Mouse (Mus musculus) hindbrain, embryonic 10.5 days (tissue): ENCODE results near the gene Ptgs1. TPM values are rescaled to one million over a fixed set of nuclear protein-coding genes. Genes with fewer than 3 reads are reported as not detected.

Source experiments
- DNase-seq: peaks from one replicate; pipeline ENCODE4 v3.0.0-alpha.2; 2017; ENCODE audit warnings: low spot score
- H3K27ac ChIP-seq: fragments of 300-500 bp; sonication (generic); 2 replicates; pipeline ENCODE4 v1.5.1; 2016; ENCODE audit warnings: mild to moderate bottlenecking, moderate library complexity
- H3K27me3 ChIP-seq: fragments of 300-500 bp; sonication (generic); 2 replicates; pipeline ENCODE4 v1.6.1; 2016; ENCODE audit warnings: mild to moderate bottlenecking; ENCODE audit not compliant: poor library complexity, insufficient read depth, severe bottlenecking
- H3K36me3 ChIP-seq: fragments of 300-500 bp; sonication (generic); 2 replicates; pipeline ENCODE4 v1.6.1; 2016; ENCODE audit warnings: mild to moderate bottlenecking, moderate library complexity
- H3K4me1 ChIP-seq: fragments of 300-500 bp; sonication (generic); replicated peaks from 2 replicates; pipeline ENCODE4 v1.6.1; 2016; ENCODE audit warnings: mild to moderate bottlenecking
- H3K4me3 ChIP-seq: fragments of 300-500 bp; sonication (generic); 2 replicates; pipeline ENCODE4 v1.5.1; 2016; ENCODE audit warnings: mild to moderate bottlenecking, moderate library complexity
- H3K9me3 ChIP-seq: fragments of 300-500 bp; sonication (generic); 2 replicates; pipeline ENCODE4 v1.6.1; 2016; ENCODE audit warnings: mild to moderate bottlenecking, moderate library complexity
- WGBS: fragments of 180-500 bp; shearing (Covaris S2); methylation state at CpG from one replicate; pipeline ENCODE4 v1.1.7; 2016; 5-methylcytosine and 5-hydroxymethylcytosine counted together
- polyA plus RNA-seq: library from polyadenylated mRNA; unstranded; fragments of >200 nt; fragmentation: Nextera tagmentation; extraction: Ambion mirVana; gene quantifications from 2 replicates; pipeline ENCODE4 v1.2.1, GENCODE M21; 2016

Ptgs1 gene
- polyA plus RNA-seq, 1 experiment from 2014 or later, result 4.5 TPM

GRCm38 (mm10) chr2:36238467-36238866, 8.2 kb downstream of the Ptgs1 start:
- H3K27me3 ChIP-seq, result no peaks in the 10 kb centered on the region
- no peaks in the 10 kb centered on the region for H3K9me3 ChIP-seq
- H3K27ac ChIP-seq, result no peak overlapping the region
- H3K4me3 ChIP-seq, result no peak overlapping the region
- 68% methylated on average over 3 of the region's 3 CpGs for WGBS
- H3K36me3 ChIP-seq, result no peaks in the 10 kb centered on the region
- DNase-seq, result no peak
- H3K4me1 ChIP-seq, result peaks cover 7% of the 10 kb centered on the region

DNA sequence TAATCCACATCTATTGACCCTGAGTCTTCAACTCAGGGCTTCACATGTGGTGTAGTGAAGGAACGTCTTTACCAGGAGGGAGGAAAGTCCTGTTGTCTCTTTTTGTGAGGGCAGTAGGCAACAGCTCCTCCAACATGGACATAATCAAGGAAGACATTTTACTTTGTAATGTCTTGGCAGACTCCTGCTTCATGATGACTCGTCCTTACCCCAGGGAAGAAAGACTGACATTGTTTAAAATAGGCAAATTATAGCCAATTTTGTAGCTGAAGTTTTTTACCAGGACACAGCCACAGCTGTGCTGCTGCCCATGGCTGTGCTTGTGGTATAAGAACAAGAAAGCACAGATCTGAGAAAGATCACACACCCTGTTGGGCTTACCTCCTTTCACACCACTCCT, 8.7 kb downstream of the Ptgs1 start:
- Histone ChIP-seq H3K9me3 (no peaks in the 10 kb centered on the region), H3K27me3 (no peaks in the 10 kb centered on the region), H3K36me3 (no peaks in the 10 kb centered on the region), H3K27ac (no peak overlapping the region), H3K4me3 (no peak overlapping the region), H3K4me1 (peaks cover 7% of the 10 kb centered on the region)
- no peak for DNase-seq
- 83% methylated on average over 2 of the region's 2 CpGs for WGBS

GRCm38 (mm10) chr2:36242514-36242913, 12.3 kb downstream of the Ptgs1 start:
- Histone ChIP-seq H3K4me3 (no peak overlapping the region), H3K27ac (no peak overlapping the region), H3K4me1 (no peaks in the 10 kb centered on the region), H3K9me3 (no peaks in the 10 kb centered on the region), H3K36me3 (no peaks in the 10 kb centered on the region), H3K27me3 (no peaks in the 10 kb centered on the region)
- WGBS, result 90% methylated on average over 13 of the region's 13 CpGs
- no peak for DNase-seq

GRCm38 (mm10) chr2:36243296-36243891, 13.2 kb downstream of the Ptgs1 start:
- Histone ChIP-seq H3K27ac (no peak overlapping the region), H3K4me1 (no peaks in the 10 kb centered on the region), H3K9me3 (no peaks in the 10 kb centered on the region), H3K27me3 (no peaks in the 10 kb centered on the region), H3K4me3 (no peak overlapping the region), H3K36me3 (no peaks in the 10 kb centered on the region)
- no peak for DNase-seq
- 84% methylated on average over 9 of the region's 9 CpGs for WGBS

- H3K4me3 ChIP-seq, result no peak overlapping the region
- no peaks in the 10 kb centered on the region for H3K36me3 ChIP-seq
- no peaks in the 10 kb centered on the region for H3K27me3 ChIP-seq
- H3K9me3 ChIP-seq, result no peaks in the 10 kb centered on the region
- 86% methylated on average over 5 of the region's 5 CpGs for WGBS
- DNase-seq, result no peak
- H3K4me1 ChIP-seq, result no peaks in the 10 kb centered on the region
- H3K27ac ChIP-seq, result no peak overlapping the region
These were observed 13.7 kb downstream of the Ptgs1 start for GRCm38 (mm10) chr2:36243892-36244309.

DNA sequence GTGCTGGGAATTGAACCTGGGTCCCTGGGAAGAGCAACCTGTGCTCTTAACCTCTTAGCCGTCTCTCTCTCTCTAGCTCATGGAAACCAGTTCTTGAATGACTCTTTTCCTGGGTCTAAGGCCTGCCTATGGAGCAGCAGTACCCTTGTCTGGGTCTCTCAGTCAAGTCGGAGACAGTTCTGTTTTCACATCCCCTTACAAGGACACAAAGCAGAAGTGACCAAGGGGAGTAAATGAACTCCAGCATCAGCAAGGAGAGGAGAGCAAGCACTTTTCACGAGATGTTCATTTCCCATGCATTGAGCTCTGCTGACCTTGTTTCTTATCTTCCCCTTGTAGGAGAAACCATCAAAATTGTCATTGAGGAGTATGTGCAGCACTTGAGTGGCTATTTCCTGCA, 14.5 kb downstream of the Ptgs1 start:
- H3K27me3 ChIP-seq, result no peaks in the 10 kb centered on the region
- H3K36me3 ChIP-seq, result no peaks in the 10 kb centered on the region
- no peaks in the 10 kb centered on the region for H3K4me1 ChIP-seq
- no peaks in the 10 kb centered on the region for H3K9me3 ChIP-seq
- H3K4me3 ChIP-seq, result no peak overlapping the region
- no peak for DNase-seq
- 85% methylated on average over 3 of the region's 3 CpGs for WGBS
- no peak overlapping the region for H3K27ac ChIP-seq

GRCm38 (mm10) chr2:36247964-36248363, 17.7 kb downstream of the Ptgs1 start:
- no peaks in the 10 kb centered on the region for H3K36me3 ChIP-seq
- no peak overlapping the region for H3K27ac ChIP-seq
- no peak overlapping the region for H3K4me3 ChIP-seq
- H3K9me3 ChIP-seq, result no peaks in the 10 kb centered on the region
- no peaks in the 10 kb centered on the region for H3K4me1 ChIP-seq
- 79% methylated on average over 3 of the region's 3 CpGs for WGBS
- H3K27me3 ChIP-seq, result no peaks in the 10 kb centered on the region
- DNase-seq, result no peak

DNA sequence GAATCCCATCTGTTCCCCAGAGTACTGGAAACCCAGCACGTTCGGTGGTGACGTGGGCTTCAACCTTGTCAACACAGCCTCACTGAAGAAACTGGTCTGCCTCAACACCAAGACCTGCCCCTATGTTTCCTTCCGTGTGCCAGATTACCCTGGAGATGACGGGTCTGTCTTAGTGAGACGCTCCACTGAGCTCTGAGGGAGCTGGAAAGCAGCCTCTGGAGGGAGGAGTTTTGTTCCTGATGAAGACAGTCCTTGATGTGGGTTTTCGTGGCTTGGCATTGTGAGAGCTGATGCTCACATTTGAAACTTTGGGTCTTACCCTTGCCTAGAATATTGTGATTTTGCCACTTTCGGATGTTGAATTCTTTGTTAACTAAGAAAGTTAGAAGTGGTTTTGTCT, 20.9 kb downstream of the Ptgs1 start:
- Histone ChIP-seq H3K27ac (no peak overlapping the region), H3K27me3 (no peaks in the 10 kb centered on the region), H3K4me3 (no peak overlapping the region), H3K9me3 (no peaks in the 10 kb centered on the region), H3K4me1 (no peaks in the 10 kb centered on the region), H3K36me3 (no peaks in the 10 kb centered on the region)
- DNase-seq, result no peak
- WGBS, result 80% methylated on average over 8 of the region's 8 CpGs

GRCm38 (mm10) chr2:36252505-36252904, 22.3 kb downstream of the Ptgs1 start:
- no peaks in the 10 kb centered on the region for H3K27me3 ChIP-seq
- WGBS, result 89% methylated on average over 4 of the region's 4 CpGs
- H3K36me3 ChIP-seq, result no peaks in the 10 kb centered on the region
- H3K4me1 ChIP-seq, result no peaks in the 10 kb centered on the region
- H3K27ac ChIP-seq, result no peak overlapping the region
- no peaks in the 10 kb centered on the region for H3K9me3 ChIP-seq
- no peak overlapping the region for H3K4me3 ChIP-seq
- DNase-seq, result no peak

GRCm38 (mm10) chr2:36254445-36254844, 24.2 kb downstream of the Ptgs1 start:
- H3K27me3 ChIP-seq, result no peaks in the 10 kb centered on the region
- no peaks in the 10 kb centered on the region for H3K36me3 ChIP-seq
- 87% methylated on average over 2 of the region's 2 CpGs for WGBS
- H3K4me3 ChIP-seq, result no peak overlapping the region
- H3K9me3 ChIP-seq, result no peaks in the 10 kb centered on the region
- DNase-seq, result no peak
- no peak overlapping the region for H3K27ac ChIP-seq
- H3K4me1 ChIP-seq, result no peaks in the 10 kb centered on the region

GRCm38 (mm10) chr2:36256931-36257330, 26.7 kb downstream of the Ptgs1 start:
- H3K36me3 ChIP-seq, result no peaks in the 10 kb centered on the region
- H3K9me3 ChIP-seq, result no peaks in the 10 kb centered on the region
- no peak for DNase-seq
- H3K4me3 ChIP-seq, result no peak overlapping the region
- no peaks in the 10 kb centered on the region for H3K27me3 ChIP-seq
- H3K27ac ChIP-seq, result no peak overlapping the region
- no peaks in the 10 kb centered on the region for H3K4me1 ChIP-seq

DNA sequence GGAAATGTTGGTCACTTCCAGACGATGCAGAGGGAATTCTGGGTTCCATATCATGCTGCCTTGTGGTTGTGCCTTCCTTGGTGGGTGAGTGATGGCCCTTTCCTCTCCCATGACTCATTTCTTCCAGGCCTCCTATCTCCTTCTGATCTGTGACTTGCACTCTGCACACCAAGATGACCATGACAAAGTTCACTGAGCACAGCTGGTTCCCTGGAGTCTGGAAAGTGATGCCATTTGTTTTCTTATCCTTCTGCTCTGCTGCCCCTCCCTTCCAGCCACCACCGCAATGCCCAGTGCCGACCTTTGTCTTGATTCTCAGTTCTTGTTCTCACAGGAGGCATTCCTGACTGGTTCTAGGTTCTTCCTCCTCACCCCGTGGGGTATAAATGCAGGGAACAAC, 29.2 kb downstream of the Ptgs1 start:
- H3K9me3 ChIP-seq, result no peaks in the 10 kb centered on the region
- H3K4me1 ChIP-seq, result no peaks in the 10 kb centered on the region
- no peaks in the 10 kb centered on the region for H3K27me3 ChIP-seq
- DNase-seq, result no peak
- H3K4me3 ChIP-seq, result no peak overlapping the region
- no peaks in the 10 kb centered on the region for H3K36me3 ChIP-seq
- no peak overlapping the region for H3K27ac ChIP-seq
- WGBS, result 81% methylated on average over 4 of the region's 4 CpGs

DNA sequence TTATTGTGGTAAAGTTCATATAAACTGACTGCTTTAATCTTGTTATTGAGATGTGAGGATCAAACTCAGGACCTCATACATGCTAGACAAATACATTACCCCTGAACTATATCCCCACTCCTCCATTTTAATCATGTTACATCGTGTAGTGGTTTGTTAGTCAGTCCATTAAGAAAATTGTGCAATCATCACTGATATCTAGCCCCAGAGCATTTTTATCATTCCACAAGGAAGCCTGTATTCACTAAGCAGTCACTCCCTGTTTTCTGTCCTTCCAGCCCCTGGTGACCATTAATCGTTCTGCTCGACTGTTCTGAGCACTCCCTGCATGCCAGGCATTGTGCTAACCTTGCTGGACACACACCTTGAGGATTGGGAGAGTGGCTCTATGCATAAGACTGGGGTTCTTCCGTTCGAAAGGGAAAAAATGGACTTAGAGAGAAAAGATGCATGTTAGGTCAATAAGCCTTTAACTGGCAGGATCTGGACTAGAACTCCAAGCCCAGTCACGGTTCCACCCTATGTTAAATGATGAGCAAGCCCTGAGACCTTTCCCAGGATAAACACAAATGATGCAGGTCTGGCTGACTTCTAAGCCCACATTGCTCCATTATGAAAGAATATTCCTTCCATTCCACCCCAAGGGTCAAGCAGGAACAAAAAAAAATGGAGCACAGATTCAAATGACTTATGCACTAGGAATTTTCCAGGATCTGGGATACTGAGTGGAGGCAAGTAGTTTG, 29.7 kb downstream of the Ptgs1 start:
- Histone ChIP-seq H3K27ac (no peak overlapping the region), H3K4me3 (no peak overlapping the region), H3K36me3 (no peaks in the 10 kb centered on the region), H3K4me1 (no peaks in the 10 kb centered on the region), H3K27me3 (no peaks in the 10 kb centered on the region), H3K9me3 (no peaks in the 10 kb centered on the region)
- DNase-seq, result no peak
- 85% methylated on average over 6 of the region's 6 CpGs for WGBS
